Mouse (Mus musculus): ENCODE results near the gene Akr1b7.
A peak's percentile ranks its signal among the peaks of the same experiment; 100 is the strongest.
"Not testable (repeated sequence)": the region's sequence is repeated elsewhere in the genome, so short reads cannot be mapped to it uniquely, and the experiment has no call there.

The Akr1b7 gene

GRCm38 (mm10) chr6:34412023-34412422 is at the start of gene Akr1b7:
Gene Akr1b7, plus strand, starts transcription at chr6:34412334.
- ATAC-seq (ENCODE audit: low TSS enrichment), result no peak

- ATAC-seq (ENCODE audit: low TSS enrichment), result no peak
These were observed 47.7 kb upstream of the Akr1b7 start for GRCm38 (mm10) chr6:34364217-34365136.

GRCm38 (mm10) chr6:34367998-34368397 is 44.1 kb upstream of the Akr1b7 start:
- no peak for ATAC-seq (ENCODE audit: low TSS enrichment)

- no peak for ATAC-seq (ENCODE audit: low TSS enrichment)
These were observed 42.1 kb upstream of the Akr1b7 start for GRCm38 (mm10) chr6:34370081-34370480.

DNA sequence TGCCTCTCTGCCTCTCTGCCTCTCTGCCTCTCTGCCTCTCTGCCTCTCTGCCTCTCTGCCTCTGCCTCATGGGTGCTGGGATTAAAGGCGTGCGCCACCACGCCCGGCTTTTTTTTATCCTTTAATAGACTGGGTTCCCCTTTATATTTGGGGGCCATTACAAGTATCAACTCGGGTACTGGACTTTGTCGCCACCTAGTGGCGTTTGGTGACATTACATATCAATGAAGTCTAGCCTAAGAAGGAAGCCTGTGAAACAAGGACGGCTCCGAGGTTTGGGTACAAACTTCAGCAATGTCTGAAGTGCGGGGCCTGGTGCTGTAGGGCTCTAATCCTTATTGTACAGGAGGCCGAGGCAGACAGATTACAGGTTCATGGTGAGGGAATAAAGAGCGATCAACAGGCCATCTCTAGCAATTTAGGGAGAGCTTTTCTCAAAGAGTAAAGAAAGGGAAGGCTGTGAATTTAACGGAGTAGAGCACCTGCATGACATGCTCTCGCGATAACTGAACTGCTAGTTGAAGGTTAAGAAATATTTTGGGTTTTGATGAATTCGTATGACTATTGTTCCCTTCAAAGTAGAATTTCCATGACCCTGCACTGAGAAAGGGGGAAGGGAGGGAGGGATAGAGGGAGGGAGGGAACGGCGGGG is 40.3 kb upstream of the Akr1b7 start:
- peak; percentile 92 for ATAC-seq (ENCODE audit: low TSS enrichment)

- no peak for ATAC-seq (ENCODE audit: low TSS enrichment)
These were observed 38.3 kb upstream of the Akr1b7 start for GRCm38 (mm10) chr6:34373841-34374240.

GRCm38 (mm10) chr6:34375888-34376287 is 36.2 kb upstream of the Akr1b7 start:
- not testable (repeated sequence) for ATAC-seq (ENCODE audit: low TSS enrichment)

- no peak for ATAC-seq (ENCODE audit: low TSS enrichment)
These were observed 28.7 kb upstream of the Akr1b7 start for GRCm38 (mm10) chr6:34383401-34383800.

DNA sequence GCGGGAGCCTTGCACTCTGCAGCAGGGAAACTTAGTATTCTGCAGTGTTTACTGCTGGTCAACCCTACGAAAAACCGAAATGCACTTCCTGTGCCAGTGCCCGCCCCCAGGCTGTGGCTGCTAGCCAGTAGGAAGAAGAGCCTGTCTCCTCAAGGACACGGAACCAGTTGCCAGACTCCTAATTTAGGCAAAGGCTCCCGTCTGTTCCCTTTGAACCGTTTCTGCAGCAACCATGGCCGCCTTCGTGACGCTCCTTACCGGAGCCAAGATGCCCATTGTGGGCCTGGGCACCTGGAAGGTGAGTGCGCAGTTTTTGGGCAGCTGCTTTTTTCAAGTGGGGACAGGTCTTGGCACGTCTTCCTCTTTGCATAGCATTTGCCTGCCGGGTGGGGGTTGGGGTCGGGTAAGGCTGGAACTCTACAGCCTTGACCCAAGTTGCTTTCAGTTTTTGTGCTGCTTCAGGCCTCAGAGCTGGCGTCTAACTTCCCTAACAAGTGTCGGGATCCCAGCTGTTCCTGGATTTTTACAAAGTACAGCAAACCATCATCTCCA is 27.9 kb upstream of the Akr1b7 start, which contains the start of gene Akr1b10:
Gene Akr1b10, plus strand, starts transcription at position 109 of the 552 bp plus-strand sequence.
- peak; percentile 96 for ATAC-seq (ENCODE audit: low TSS enrichment)

- ATAC-seq (ENCODE audit: low TSS enrichment), result peak; percentile 28
These were observed 27.3 kb upstream of the Akr1b7 start for GRCm38 (mm10) chr6:34384701-34385370.

GRCm38 (mm10) chr6:34388420-34389156 is 23.5 kb upstream of the Akr1b7 start:
- ATAC-seq (ENCODE audit: low TSS enrichment), result no peak

GRCm38 (mm10) chr6:34395897-34396296 is 16.2 kb upstream of the Akr1b7 start:
- no peak for ATAC-seq (ENCODE audit: low TSS enrichment)

DNA sequence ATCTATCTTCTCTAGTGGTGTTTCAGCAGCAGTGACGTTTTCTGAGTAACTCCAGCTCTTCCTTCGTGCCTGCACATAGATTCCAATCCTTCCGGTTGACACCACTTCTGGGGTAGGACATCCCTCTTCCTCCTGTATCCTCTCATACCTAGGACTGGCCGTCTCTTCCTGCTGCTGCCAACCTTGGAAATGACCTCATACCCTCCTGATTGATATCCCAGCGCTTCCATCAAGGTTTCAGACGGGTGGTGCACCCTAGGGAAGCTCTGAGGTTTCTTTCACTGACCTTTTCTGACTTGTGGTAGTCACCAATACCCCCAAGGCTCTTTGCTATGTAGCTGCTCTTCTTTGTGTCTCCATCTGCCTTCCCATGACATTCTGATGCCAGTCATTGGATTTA is 13.7 kb upstream of the Akr1b7 start:
- no peak for ATAC-seq (ENCODE audit: low TSS enrichment)

- ATAC-seq (ENCODE audit: low TSS enrichment), result no peak
These were observed 12.4 kb upstream of the Akr1b7 start for GRCm38 (mm10) chr6:34399606-34400220.

GRCm38 (mm10) chr6:34400696-34401095 is 11.4 kb upstream of the Akr1b7 start:
- no peak for ATAC-seq (ENCODE audit: low TSS enrichment)

- ATAC-seq (ENCODE audit: low TSS enrichment), result no peak
These were observed 5.4 kb upstream of the Akr1b7 start for GRCm38 (mm10) chr6:34406746-34407145.

- no peak for ATAC-seq (ENCODE audit: low TSS enrichment)
These were observed 4.7 kb upstream of the Akr1b7 start for GRCm38 (mm10) chr6:34407403-34407802.

GRCm38 (mm10) chr6:34412688-34413087 is 554 bp downstream of the Akr1b7 start:
- no peak for ATAC-seq (ENCODE audit: low TSS enrichment)

DNA sequence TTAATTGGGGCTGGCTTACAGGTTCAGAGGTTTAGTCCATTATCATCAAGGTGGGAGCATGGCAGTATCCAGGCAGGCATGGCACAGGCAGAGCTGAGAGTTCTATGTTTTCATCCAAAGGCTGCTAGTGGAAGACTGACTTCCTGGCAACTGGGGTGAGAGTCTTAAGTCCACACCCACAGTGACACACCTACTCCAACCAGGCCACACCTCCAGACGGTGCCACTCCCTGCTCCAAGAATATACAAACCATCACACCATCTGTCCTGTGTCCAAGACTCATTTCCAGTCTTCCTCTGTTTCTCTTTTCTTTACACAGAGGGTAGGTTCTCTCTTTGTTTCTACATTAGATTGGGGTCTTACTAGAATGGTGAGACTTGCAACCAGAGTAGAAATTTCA is 1.3 kb downstream of the Akr1b7 start:
- not testable (repeated sequence) for ATAC-seq (ENCODE audit: low TSS enrichment)

DNA sequence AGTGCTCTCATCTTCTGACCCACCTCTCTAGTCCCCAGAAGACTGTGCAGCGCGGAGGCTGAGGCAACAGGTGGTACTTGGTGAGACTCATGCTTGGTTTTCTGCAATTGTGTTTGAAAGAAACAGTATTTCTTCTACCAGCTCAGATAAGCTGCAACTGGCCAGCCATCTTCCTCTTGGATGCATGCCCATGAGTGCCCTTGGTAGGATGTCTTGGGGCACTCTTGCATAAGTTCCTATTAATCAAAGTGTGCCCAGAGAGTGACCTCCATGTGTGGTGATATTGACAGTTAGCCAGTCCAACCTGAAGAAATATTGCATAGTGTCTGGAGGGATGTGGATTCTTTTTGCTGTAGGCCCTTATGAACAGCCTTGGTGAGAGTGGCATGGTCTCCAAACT is 4.4 kb downstream of the Akr1b7 start:
- no peak for ATAC-seq (ENCODE audit: low TSS enrichment)

DNA sequence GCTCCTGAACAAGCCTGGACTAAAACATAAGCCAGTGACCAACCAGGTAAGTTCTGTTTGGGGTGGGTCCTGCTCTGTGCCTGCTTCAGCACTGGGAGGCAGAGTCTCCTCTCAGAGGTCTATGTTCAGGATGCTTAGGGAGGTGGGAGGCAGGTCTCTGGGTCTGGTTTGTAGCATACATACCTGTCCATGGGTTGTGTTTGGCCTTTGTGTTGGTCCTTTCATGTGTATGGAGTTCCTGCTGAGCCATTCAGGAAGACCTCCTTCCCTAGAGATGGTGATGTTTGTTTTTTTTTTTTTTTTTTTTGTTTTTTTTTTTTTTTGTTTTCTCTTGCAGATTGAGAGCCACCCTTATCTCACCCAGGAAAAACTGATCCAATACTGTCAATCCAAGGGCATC is 6.9 kb downstream of the Akr1b7 start:
- ATAC-seq (ENCODE audit: low TSS enrichment), result no peak
